Mouse (Mus musculus) testis, adult 2 months (tissue): ENCODE measurements at regions not wholly inside any gene's neighbourhood (a gene's known extent, or its start where the extent isn't known, plus 50 kb on each side); places are given as distances from the start of the nearest gene placed in this dataset.

Source experiments
- CTCF ChIP-seq: fragments of 200-500 bp; IDR thresholded peaks from 2 replicates; pipeline ENCODE4 v1.5.1; 2012; ENCODE audit warnings: low read depth, mild to moderate bottlenecking, inconsistent platforms, low read length, moderate library complexity; ENCODE audit not compliant: control insufficient read depth, insufficient read depth, insufficient replicate concordance
- POLR2A ChIP-seq: fragments of 200-500 bp; IDR thresholded peaks from 2 replicates; pipeline ENCODE4 v1.6.1; 2012; ENCODE audit warnings: low read depth, mild to moderate bottlenecking, inconsistent platforms, low read length, moderate library complexity; ENCODE audit not compliant: control insufficient read depth

DNA sequence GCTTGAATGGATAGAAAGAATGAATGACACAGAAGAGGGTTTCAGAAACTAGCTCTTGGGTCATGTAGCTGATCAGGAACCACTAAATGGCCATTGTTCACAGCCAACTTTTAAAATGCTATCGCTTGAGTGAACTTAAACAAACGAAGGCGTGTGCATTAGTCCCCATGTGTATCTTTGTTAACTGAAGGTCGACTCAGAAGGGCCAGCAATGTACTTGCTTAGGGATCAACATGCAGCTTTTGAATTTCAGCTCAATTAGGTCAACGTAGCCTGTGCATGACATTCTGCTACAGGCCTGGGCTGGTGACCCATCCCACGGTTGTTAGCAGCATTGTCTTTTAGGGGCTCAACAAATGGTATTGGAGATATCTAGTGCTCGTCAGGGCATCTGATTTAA is 127.1 kb upstream of the Pik3r1 start:
- TF ChIP-seq CTCF (no peak), POLR2A (no peak)
